Mouse (Mus musculus): ENCODE results near the gene Ccdc91.

The Ccdc91 gene

GRCm38 (mm10) chr6:147676214-147676613, 200.6 kb downstream of the Ccdc91 start:
- no peak for DNase-seq (ENCODE audit: inconsistent age in 2 of 2, low spot score in 1 of 2)

Data from adrenal gland, adult (tissue).